Mouse (Mus musculus) kidney, adult 9 months (tissue): ENCODE measurements around the gene Klhl33.
"Not testable (repeated sequence)": the region's sequence is repeated elsewhere in the genome, so short reads cannot be mapped to it uniquely, and the experiment has no call there.

Experiments used
- DNase-seq: peaks from one replicate; pipeline ENCODE4 v3.0.0; 2022

The Klhl33 gene

DNA sequence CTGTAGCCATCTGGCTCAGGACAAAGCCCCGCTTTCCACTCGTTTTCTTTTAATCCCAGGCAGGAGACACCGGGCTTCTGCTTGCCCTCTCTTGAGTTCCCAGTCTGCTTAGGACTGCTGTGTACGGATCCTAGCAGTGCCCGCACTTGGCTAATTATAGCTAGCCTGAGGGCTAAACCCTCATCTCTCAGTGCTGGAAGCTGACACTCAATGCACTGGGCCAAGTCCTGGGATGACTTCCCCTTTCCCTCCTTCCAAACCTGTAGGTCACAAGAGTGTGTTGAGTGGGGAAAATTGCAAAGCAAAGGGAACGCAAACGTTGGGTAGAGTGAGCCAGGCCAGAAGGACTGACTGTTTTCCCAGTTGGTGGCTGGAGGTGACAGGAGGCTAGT is at the start of gene Klhl33:
TSS of gene Klhl33 (minus strand) at position 134 of the 392 bp plus-strand sequence.
- no peak for DNase-seq

DNA sequence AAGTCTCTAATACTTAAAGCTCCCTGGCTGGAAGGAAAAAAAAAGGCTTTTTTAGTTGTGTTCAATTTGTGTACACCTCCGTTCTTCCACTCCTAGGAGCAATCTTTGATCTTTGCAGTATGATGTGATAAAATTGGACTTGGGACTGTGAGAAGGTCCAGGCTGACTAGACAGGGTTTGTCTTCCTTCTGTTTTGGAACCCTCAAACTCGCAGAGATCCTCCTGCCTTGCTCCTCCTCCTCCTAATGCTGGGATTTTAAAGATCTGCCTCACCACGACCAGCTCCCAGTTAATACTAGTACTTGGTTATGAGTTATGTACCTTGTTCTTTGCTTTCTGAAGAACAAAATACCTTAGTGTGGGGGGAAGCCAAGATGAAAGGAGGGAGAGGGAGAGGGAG is 48.2 kb upstream of the Klhl33 start:
- DNase-seq = peak; percentile 52

DNA sequence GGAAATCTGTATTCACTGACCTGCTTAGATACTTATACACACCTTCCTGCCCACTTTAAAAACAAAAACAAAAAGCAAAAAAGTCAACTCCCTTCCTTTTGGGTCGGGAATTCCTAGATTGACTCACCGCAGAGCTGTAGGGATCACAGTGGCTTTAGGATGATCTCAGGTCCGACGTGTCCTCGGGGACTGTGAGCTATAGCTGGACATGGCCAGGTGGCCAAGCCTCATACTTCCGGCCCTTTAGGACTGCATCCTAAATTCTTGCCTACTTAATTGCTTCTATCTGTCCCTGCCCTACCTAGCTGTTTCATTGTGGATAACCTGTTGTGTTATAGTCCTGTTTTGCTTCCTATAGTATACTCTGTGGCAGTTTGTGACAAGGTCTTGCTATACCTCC is 47.8 kb upstream of the Klhl33 start:
- not testable (repeated sequence) for DNase-seq

DNA sequence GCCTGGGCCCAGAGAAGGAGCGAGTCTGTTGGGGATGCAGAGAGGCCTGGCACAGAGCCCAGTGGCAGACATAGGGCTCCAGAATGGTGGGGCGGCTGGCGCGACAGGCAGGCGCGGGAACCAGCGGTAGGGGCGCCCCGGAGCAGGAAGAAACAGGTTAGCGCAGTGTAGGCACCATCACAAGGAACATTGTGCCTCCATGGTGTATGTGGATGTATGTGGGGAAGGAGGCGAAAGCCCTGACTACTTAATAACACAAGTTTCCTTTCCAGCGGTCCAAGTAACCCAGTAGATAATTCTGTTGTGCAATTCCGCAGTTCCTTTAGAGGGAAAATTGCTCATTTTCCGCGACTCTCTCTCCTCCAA is 47.3 kb upstream of the Klhl33 start:
- DNase-seq = not testable (repeated sequence)

DNA sequence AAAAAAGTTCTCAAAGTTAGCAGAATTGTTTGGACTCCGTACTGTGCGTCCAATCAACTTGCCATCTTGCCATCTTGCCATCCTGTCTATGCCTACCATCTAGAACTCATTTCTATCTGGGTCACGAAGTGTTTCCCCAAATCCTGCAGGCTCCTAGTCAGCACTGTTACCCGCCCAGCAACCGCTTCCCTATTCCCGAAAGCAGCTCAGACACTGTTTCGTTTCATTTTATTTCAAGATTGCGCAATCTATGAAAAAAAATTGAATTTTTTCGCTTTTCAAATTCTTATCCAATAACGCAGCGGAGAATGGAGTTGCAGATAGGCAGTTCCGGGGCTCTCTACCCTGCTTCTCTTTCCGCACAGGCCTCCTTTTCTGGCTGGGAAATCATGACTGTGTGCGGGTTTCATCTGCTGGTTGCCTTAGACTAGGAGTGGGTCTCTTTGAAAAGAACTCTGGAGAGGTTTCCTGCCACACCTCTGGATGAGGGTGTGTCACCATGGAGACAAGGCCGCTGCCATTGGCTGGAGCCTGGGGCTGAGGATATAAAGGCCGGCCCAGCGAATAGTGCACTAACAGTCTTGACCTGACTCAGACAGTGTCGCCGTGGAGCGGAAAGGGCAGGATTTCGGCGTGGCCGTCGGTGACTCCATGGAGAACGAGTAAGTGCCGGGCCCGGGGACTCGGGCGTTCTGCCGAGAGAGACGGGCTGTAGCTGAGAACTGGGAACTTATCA is 46.8 kb upstream of the Klhl33 start, which contains the start of gene Gm49342:
TSS of gene Gm49342 (plus strand) at position 586 of the 736 bp plus-strand sequence.
- DNase-seq = peak; percentile 97

DNA sequence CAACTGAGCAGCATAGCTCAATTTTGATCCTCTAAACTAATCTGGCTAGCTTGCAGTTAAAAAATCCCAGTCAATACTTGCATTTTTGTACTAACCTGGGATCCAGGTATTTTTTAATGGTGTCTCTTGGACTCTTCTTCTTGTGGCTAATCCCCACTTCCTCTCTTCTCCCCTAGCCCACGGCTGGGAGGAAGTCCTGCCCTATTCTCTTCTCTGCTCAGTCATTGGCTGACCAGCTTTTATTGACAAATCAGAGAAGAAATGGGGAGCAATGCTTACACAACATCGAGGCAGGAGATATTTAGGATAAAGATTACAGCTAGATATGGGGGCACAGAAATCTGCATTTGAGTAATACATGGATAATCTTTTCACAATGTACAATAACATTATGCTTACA is 41.6 kb upstream of the Klhl33 start:
- DNase-seq = no peak

DNA sequence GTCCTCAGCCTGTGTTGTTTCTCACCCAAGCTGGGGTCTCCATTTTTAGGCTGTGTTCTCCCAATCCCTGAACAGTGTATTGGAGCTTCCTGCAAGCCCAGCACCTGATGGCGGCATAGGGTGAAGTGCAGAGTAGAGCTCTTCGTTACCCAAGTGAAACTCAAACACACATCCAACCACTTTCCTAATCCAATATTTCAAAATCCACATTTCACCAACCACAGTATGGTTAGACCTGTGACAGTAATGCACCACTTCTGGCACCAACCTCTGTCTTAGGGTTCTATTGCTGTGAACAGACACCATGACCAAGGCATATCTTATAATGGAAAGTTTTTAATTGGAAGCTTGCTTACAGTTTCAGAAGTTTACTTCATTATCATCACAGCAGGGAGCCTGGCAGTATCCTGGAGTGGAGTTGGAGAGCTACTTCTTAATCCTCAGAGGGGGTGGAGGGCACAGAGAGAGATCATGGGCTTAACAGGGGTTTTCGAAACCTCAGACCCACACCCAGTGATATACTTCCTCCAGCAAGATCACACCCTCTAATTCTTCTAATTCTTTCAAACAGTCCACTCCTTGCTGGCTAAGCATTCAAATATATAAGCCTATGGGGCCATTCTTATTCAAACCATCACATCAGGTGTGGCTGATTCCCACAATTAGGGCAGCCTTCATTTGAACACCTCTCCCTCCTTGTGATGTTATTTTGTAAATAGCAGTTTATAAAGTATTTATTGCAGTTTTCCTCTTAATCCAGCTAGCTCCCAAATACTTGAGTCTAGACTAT is 41.0 kb upstream of the Klhl33 start:
- no peak for DNase-seq

DNA sequence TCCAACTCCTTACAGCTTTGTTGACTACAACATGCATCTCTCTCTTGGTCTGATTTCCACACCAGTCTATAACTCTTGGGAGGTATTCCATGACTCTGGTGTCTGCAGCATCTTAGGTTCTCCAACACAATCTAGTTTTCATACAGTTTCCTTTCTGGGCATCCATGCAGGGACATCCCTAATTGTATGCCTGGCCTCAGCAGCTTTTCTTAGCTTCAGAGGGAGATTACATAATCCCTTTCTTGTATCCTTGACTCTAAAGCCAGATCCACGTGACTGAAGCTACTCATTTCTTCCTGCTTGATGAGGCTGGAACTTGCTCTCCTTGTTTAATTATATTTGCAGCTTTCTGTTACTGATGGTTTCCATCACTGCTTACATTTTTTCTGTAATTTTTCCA is 39.3 kb upstream of the Klhl33 start:
- no peak for DNase-seq

DNA sequence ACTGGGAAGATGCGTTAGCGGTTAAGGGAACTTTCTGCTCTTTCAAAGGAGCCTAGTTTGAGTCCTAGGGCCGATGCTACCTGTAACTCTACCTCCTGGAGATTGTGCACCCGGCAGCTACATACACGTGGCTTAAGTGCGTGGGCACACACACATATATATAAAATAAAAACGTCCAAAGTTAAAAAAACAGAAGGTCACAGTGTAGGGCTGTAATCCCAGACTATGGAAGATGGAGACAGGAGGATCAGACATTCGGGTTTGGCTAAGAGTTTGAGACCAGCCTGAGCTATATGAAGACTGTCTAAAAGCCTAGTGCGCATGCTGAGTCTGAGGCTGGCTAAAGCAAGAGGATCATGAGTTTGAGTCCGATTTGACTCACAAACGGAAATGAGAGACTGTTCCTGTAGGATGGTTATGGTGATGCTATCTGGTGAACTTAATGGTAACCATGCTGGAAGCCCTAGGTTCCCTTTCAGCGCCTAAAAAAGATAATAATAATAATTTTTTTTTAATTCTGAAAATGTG is 34.2 kb upstream of the Klhl33 start:
- no peak for DNase-seq

DNA sequence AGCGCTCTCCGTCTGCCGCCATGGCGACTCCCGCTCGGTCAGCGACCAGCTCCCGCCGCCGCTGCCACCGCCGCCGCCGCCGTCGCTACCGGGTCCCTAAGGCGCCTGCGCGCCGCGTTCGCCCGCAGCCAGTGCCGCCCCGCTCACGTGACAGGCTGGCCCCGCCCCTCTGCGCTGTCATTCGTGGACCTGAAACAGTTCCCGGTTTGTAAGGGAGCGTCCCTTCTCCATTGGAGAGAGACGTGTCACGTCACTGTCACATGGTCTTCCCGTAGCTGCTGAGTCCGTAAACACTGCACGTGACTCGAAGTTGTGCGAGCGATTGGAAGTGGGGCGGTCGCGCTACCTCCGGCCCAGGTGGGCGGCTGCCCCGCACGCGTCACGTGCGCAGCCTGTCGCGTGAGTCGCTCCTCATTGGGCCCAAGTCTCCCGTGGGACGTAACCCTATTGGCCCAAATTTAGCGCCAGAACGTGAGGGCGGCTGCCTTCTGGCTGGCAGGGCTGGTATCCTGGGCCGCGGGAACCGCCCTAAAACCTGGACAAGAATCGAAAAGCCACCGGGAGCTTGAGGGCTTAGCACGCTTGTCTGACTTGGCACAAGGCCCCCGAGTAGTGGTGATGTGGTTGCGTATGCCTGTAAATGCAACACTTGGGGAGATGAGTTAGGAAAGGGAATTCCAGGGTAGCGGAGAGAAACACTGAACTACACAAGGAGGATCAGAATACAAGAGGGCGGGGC is 33.6 kb upstream of the Klhl33 start, which contains the start of the genes Pip4p1 and Pnp:
TSS of gene Pip4p1 (minus strand) at position 103 of the 739 bp plus-strand sequence.
TSS of gene Pnp (plus strand) at position 329 of the 739 bp plus-strand sequence.
- peak; percentile 100 for DNase-seq

DNA sequence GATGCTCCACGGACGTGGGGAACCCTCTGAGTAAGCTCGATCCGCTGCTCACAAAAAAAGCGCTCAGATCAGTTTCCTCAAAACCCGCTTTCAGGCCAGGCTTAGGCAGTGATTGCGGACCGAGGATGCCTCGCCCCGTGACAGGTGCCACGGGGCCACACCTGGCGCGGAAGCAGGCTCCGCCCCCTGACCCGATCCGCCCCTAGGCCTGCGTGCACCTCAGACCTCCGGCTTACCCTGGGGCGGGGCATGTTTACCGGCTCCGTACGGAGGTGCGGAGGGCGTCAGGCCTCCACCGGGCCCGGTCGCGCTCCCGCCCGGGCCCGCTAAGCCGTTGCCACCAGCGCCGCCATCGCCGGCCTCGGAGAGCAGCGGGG is 33.1 kb upstream of the Klhl33 start:
- DNase-seq = peak; percentile 82

DNA sequence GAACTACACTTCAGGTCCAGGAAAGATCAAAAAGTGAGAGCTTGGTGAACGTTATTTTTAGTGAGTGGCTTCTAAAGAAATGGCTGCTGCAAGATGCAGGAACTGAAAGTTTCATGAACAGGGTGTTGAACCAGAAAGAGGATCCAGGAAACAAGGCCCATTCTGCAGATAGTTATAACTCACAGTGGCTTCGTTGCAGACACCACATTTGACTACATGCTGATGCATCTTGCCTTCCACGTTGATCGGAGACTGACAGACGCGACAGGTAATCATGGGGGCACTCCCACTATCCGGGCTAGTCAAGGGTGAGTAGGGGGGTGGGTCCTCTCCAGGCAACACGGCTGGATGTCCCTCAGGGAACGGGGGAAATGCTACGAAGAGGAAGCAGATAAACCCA is 32.6 kb upstream of the Klhl33 start:
- DNase-seq = no peak

DNA sequence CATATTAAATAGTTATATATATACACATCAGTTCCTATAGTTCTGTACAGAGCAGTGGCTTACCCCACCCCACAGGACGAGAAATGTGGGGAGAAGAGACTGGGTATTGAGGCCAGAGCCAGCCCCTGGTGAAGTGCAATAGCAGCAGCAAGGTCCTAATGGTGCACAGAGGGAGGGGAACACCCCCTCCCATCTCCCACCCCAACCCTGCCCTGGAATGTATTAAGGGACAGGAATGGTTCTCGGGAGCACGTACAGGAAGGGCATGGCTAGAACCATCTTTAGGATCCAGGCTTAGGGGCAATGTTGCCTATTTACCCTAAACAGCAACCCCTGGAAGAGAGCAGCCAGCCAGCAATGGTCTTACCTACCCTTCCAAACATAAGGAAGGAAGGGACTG is 30.1 kb upstream of the Klhl33 start:
- DNase-seq = no peak

DNA sequence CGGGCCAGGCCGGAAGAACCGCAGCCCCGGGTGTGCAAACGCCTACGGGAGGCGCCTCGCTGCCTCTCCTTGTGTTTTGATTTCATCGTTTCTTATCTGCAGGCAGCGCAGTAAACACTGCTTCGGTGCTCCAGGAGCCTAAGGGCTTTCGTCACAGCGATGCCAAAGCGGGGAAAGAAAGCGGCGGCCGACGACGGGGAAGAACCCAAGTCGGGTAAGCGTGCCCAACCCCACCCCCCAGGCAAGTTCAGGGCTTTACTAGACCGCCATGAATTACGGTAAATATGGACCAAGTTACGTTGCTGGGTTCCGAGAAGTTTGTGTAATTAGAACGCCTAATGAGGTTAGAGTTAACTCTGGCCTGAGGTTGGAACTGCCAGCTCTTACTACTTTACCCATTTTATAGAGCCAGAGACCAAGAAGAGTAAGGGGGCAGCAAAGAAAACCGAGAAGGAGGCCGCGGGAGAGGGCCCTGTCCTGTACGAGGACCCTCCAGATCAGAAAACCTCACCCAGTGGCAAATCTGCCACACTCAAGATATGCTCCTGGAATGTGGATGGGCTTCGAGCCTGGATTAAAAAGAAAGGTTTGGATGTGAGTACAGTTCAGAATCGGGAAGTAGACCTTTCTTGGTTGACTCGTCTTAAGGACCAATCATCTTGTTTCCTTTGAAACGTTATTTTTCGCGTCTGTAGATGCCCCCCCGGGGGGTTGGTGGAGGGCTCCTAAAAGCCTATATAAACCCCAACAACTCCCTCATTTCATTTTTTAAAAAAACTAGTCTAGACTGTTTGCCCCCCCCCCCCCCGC is 28.0 kb upstream of the Klhl33 start:
- DNase-seq = no peak

DNA sequence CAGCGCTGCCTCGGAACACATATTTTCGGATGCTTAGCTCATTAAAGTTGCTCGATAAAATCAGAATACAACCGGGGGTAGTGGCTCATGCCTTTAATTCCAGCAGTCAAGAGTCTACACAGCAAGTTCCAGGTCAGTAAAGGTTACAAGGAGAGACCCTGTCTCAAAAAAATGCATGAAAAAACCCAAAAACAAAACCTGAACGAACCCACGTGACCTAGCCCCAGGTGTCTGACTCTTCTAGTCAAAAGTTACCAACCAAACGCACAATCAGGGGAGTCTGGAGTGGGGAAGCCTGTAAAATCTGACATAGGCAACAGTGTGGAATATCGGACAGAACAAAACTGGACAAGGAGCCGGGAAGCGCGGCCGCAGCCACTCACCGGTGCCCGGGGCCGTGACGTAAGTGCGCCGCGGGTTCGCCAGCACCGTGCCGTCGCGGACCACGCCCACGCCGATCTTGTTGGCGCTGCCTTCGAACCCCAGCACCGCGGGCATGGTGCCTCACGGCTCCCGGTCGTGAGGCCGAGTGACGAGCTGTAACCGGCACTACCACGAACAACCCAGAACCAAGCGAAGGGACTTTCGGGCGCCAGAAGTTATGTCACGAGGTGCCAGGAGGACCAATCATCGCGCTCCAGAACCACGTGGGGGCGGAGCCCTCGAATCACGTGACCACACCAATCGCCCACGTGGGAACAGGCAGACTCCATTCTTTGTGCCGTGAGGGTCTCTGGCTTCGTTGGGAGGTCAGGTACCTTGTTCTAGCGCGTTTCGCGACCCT is 27.2 kb upstream of the Klhl33 start, which contains the start of the genes Osgep and Apex1:
TSS of gene Osgep (minus strand) at position 613 of the 784 bp plus-strand sequence.
TSS of gene Apex1 (plus strand) at position 688 of the 784 bp plus-strand sequence.
- peak; percentile 98 for DNase-seq

DNA sequence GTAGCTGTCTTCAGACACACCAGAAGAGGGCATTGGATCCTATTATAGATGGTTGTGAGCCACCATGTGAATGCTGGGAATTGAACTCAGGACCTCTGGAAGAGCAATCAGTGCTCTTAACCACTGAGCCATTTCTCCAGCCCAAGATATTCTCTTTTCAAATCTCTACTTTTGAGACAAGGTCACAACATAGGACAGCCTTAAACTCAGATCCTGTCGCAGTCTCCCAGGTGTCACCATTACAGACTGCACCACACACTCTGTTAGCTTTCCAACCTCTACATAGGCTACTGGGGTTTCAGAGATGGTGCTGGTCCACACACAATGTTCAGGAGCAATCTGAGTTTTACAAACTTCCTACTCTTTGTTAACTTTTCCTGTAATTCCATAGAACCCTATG is 26.1 kb upstream of the Klhl33 start:
- DNase-seq = not testable (repeated sequence)

DNA sequence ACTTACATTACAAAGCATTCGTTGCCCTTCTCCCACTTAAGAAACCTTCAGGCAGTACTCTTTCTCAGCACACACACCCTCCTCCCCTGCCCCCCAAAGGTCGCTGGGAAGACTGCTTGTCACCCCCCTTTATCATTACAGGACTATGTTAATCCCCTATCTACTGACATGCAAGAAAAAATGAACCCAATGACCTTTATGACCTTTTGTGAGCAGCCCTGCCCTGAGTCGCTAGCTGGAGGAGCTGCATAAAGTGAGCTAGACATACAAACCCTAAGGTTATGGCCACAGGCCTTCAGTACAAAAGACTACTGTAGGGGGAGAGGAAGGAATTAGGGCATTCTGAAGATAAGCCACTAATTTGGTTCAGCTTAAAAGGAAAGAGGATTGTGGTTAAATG is 14.0 kb upstream of the Klhl33 start:
- DNase-seq = no peak

DNA sequence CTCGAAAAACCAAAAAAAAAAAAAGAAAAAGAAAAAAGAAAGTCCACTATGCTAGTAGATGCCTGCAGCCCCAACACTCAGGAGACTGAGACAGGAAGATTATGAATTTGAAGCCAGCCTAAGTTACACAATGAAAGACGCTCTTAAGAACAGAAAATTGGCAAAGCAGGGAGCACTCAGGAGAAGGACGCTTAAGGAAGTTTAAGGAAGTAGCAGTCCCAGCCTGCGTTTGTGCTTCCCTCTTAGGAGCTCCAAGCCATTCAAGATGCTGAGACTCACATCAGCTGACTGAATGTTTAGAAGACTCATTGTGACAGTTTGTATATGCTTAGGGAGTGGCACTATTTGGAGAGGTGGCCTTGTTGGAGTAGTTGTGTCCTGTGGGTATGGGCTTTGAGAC is 10.8 kb upstream of the Klhl33 start:
- no peak for DNase-seq

DNA sequence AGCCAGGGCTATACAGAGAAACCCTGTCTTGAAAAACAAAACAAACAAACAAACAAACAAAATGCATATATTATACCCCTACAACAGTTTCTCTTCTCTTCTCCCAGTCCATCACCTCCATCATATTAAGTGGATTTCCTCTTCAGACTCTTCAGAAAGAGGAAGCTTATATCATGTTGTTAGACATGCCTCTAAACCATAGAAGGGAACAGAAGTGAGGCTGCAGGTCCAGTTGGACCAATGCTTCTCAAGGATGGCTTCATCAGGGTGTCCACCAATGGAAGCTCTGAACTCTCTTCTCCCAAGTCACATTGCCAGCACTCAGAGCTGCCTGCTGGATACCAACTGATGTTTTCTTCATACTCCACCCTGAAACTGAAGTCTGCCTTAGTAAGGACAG is 8.0 kb upstream of the Klhl33 start:
- not testable (repeated sequence) for DNase-seq

DNA sequence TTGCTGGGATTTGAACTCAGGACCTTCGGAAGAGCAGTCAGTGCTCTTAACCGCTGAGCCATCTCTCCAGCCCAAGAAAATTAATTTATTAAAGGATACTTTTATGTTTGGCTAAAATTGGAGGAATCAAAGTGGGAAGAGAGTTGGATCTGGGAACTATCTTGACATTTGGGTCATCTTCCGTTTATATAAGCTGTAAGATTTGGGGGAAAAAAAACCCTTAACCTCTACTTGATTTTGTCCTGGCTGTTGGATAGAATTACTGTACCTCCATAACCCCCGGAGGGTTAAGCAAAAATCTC is 7.5 kb upstream of the Klhl33 start:
- no peak for DNase-seq
